Mouse (Mus musculus) hematopoietic multipotent progenitor cell, adult 10-12 weeks (in vitro differentiated cells): ENCODE results near the gene Lipi. TPM values are rescaled to one million over a fixed set of nuclear protein-coding genes. Genes with fewer than 3 reads are reported as not detected.

Experiments used
- polyA plus RNA-seq: library from polyadenylated mRNA; stranded (reverse); fragments of >175 nt; gene quantifications from 2 replicates; pipeline ENCODE4 v1.2.3, GENCODE M21; 2012; ENCODE audit warnings: low replicate concordance

Gene Lipi
- not detected in 2 replicates for polyA plus RNA-seq

DNA sequence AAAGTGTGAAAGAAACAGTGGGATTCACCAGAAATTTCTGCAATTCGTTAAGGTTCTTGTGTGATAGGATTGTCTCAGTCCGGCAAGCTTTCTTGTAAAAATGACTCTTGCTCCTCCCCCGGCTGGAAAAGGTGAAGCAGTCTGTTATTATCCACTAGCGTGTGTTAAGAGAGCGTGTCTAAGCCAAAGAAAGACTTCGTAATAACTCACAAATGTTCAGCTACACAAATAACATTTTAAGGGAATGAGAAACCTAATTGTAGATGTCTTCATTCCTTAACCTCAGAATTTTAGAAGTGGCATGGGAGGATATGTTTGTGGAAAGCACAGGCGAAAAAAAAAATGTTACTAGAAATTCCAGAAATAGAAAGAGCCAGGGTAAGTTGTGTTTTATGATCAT is at the start of gene Lipi:
Lipi (minus strand) TSS at position 101 of the 400 bp plus-strand sequence.

GRCm38 (mm10) chr16:75592671-75593500 is 7.0 kb upstream of the Lipi start, which contains the start of gene Rbm11:
Rbm11 (plus strand) TSS chr16:75592844.

Other genes starting within 250 kb of the Lipi start
- gene Rbm11, start 6.8 kb upstream of the Lipi start, polyA plus RNA-seq: 0.07 TPM in 1 of 2 replicates, not detected in the other
- gene Hspa13, start 181.0 kb upstream of the Lipi start, polyA plus RNA-seq: 0.49 and 0.56 TPM in 2 replicates